Mouse (Mus musculus): ENCODE measurements around the gene Rrp1b.

- TF ChIP-seq CTCF (IDR thresholded peaks at IDR 0.05; ENCODE audit: control insufficient read depth, insufficient read depth, insufficient read length) (no peak), MAX (IDR thresholded peaks at IDR 0.05) (no peak), USF1 (IDR thresholded peaks at IDR 0.05; ENCODE audit: low read depth) (no peak), MYOG (IDR thresholded peaks at IDR 0.05; ENCODE audit: control insufficient read depth, extremely low read depth, insufficient read length) (no peak), MYOD1 (IDR thresholded peaks at IDR 0.05; ENCODE audit: control insufficient read depth, insufficient read length, low read depth) (no peak)
Measured at GRCm38 (mm10) chr17:32049914-32050313, 14.0 kb downstream of the Rrp1b start.
